Mouse (Mus musculus): ENCODE results near the gene Sgms2. TPM values are rescaled to one million over a fixed set of nuclear protein-coding genes. Genes with fewer than 3 reads are reported as not detected.

Sgms2 gene
- total RNA-seq, 2 experiments from 2014 or later = 2.0 to 2.7 TPM

GRCm38 (mm10) chr3:131488969-131489368 is 2.2 kb downstream of the Sgms2 start:
- intact Hi-C loops (cut with DNase I) = no loop called here
- no peak for DNase-seq

GRCm38 (mm10) chr3:131488403-131488802 is 2.8 kb downstream of the Sgms2 start:
- intact Hi-C loops (cut with DNase I) = no loop called here
- DNase-seq = no peak

- DNase-seq = no peak
- intact Hi-C loops (cut with DNase I) = no loop called here
Measured at GRCm38 (mm10) chr3:131485388-131485787, 5.8 kb downstream of the Sgms2 start.

- intact Hi-C loops (cut with DNase I) = no loop called here
- DNase-seq = no peak
Measured at GRCm38 (mm10) chr3:131483650-131484049, 7.6 kb downstream of the Sgms2 start.

GRCm38 (mm10) chr3:131481976-131482712 is 9.1 kb downstream of the Sgms2 start:
- intact Hi-C loops (cut with DNase I) = no loop called here

GRCm38 (mm10) chr3:131480659-131481058 is 10.6 kb downstream of the Sgms2 start:
- intact Hi-C loops (cut with DNase I) = no loop called here
- no peak for DNase-seq

More at GRCm38 (mm10) chr3:131481976-131482712, 9.1 kb downstream of the Sgms2 start:
- DNase-seq = no peak

- DNase-seq = no peak
- intact Hi-C loops (cut with DNase I) = no loop called here
Measured at GRCm38 (mm10) chr3:131479415-131479814, 11.8 kb downstream of the Sgms2 start.

- intact Hi-C loops (cut with DNase I) = no loop called here
- DNase-seq = no peak
Measured at GRCm38 (mm10) chr3:131476002-131476401, 15.2 kb downstream of the Sgms2 start.

- DNase-seq = no peak
- intact Hi-C loops (cut with DNase I) = no loop called here
Measured at GRCm38 (mm10) chr3:131474526-131474925, 16.7 kb downstream of the Sgms2 start.

GRCm38 (mm10) chr3:131473496-131473895 is 17.7 kb downstream of the Sgms2 start:
- intact Hi-C loops (cut with DNase I) = no loop called here
- DNase-seq = no peak

- intact Hi-C loops (cut with DNase I) = no loop called here
- no peak for DNase-seq
Measured at GRCm38 (mm10) chr3:131471836-131472235, 19.4 kb downstream of the Sgms2 start.

GRCm38 (mm10) chr3:131471435-131471834 is 19.8 kb downstream of the Sgms2 start:
- no peak for DNase-seq
- intact Hi-C loops (cut with DNase I) = no loop called here

GRCm38 (mm10) chr3:131470837-131471236 is 20.4 kb downstream of the Sgms2 start:
- no peak for DNase-seq
- intact Hi-C loops (cut with DNase I) = no loop called here

- no peak for DNase-seq
- intact Hi-C loops (cut with DNase I) = no loop called here
Measured at GRCm38 (mm10) chr3:131469636-131470035, 21.6 kb downstream of the Sgms2 start.

- intact Hi-C loops (cut with DNase I) = no loop called here
- DNase-seq = no peak
Measured at GRCm38 (mm10) chr3:131466371-131466770, 24.8 kb downstream of the Sgms2 start.

- intact Hi-C loops (cut with DNase I) = no loop called here
- DNase-seq = no peak
Measured at GRCm38 (mm10) chr3:131465536-131466260, 25.5 kb downstream of the Sgms2 start.

- no peak for DNase-seq
- intact Hi-C loops (cut with DNase I) = no loop called here
Measured at GRCm38 (mm10) chr3:131372996-131373395, 118.2 kb downstream of the Sgms2 start.

GRCm38 (mm10) chr3:131368678-131369077 is 122.5 kb downstream of the Sgms2 start:
- intact Hi-C loops (cut with DNase I) = no loop called here
- no peak for DNase-seq

GRCm38 (mm10) chr3:131367452-131367851 is 123.8 kb downstream of the Sgms2 start:
- DNase-seq = no peak
- intact Hi-C loops (cut with DNase I) = no loop called here

GRCm38 (mm10) chr3:131364632-131365446 is 126.4 kb downstream of the Sgms2 start:
- intact Hi-C loops (cut with DNase I) = no loop called here
- no peak for DNase-seq

GRCm38 (mm10) chr3:131364194-131364593 is 127.0 kb downstream of the Sgms2 start:
- intact Hi-C loops (cut with DNase I) = no loop called here
- no peak for DNase-seq
